Mouse (Mus musculus): ENCODE data around the gene Kdm1b.

The Kdm1b gene

GRCm38 (mm10) chr13:47112924-47113323, 69.6 kb downstream of the Kdm1b start:
- no peak for DNase-seq

DNA sequence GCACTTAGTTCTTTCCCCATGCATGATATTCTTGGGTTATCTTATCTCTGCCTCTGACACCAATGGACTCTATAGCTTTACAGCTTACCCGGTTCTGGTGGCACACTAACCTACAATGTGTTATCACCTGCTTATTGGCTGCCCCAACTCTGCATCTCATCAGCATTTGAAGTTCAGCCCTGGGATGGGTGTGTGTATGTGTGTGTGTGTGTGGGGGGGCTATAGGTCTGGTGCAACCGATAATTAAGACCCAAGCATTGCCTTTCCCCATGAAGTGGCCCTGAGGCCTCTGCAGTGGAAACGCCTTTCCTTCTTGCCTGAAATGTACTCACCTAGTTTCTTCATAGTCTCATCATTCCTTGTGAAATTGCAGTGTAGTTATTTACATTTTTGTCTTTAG, 72.7 kb downstream of the Kdm1b start:
- DNase-seq, result no peak

GRCm38 (mm10) chr13:47121333-47121889, 78.1 kb downstream of the Kdm1b start:
- DNase-seq, result no peak

DNA sequence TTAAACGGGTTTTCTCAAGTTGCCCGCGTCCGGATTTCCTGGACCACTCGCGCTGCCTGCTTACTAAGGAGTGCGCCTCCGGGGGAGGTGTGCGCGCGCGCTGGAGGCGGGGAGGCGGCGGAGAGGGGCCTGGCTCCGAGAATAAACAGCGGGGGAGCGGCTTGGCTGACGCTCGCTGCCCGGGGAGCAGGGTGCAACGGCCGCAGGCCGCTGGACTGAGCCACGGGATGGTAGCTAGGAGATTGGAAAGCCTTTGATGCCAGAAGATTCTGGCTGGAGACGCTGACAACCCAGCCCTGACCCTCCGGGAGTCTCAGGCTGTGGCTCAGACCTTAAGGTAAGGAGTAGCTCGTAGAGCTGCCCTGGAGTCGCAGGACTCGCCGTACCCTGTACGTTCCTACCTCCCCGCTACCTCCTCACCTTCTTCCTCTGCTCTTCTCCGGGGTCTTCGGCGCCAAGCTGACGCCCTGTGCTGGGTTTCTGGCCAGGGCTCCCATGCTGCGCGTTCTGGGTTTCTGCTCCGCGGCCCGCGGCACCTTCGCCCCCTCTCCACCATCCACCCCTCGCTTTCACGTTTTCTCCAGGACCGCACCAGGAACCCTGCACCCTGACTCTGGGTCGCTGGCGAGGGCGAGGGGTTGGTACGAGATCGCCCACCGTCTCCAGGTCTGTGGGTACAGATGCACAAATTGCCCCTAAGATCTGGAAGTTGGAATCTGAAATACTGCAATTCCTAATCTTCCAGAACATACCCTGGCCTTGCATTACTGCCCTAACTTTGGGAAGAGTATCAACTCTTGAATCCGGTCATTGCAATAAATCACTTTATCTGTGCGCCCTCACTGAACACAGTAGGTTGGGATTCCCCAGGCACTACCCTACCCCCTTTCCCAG, 79.5 kb downstream of the Kdm1b start, which contains the start of gene Rnf144b:
Rnf144b (plus strand) TSS at position 120 of the 894 bp plus-strand sequence.
- peak; percentile 12 to 14 for DNase-seq

DNA sequence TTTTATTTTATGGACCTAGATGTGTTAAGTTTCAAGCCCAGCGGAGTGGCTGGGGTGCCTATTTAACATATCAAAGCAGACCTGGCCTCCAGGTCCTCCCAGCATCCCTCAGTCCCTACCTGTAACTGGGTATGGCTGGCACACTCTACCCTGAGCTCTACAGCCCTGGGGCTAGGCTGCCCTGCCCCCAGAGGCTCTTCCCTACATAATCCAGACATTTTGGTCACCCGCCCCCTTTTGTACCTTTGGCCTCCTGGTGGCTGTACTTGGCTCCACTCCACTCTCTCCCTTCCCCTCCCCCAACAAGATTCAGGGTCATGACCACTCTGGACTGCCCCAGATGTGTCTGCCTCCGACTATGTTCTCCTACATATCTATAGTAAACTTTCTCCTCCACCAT, 81.2 kb downstream of the Kdm1b start:
- no peak for DNase-seq

DNA sequence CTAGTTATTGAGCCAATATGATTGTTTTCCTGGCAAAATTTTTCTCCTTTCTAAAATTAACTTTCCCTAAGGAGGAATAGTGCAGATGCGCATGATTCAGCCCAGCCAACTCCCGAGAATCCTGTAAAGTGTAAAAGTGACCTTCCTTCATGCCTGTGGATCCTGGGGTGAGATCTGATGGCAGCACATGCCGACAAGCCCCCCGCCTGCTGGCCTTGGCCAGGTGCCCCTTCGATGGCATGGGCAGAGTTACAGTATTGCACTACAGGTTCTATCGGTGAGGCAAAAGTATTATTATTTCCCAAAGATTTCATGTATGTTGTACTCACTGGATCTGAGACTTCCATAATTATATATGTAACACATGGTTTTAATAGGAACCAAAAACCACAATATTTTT, 81.7 kb downstream of the Kdm1b start:
- no peak for DNase-seq

GRCm38 (mm10) chr13:47125595-47125994, 82.3 kb downstream of the Kdm1b start:
- DNase-seq, result no peak

GRCm38 (mm10) chr13:47129090-47129489, 85.8 kb downstream of the Kdm1b start:
- no peak for DNase-seq

DNA sequence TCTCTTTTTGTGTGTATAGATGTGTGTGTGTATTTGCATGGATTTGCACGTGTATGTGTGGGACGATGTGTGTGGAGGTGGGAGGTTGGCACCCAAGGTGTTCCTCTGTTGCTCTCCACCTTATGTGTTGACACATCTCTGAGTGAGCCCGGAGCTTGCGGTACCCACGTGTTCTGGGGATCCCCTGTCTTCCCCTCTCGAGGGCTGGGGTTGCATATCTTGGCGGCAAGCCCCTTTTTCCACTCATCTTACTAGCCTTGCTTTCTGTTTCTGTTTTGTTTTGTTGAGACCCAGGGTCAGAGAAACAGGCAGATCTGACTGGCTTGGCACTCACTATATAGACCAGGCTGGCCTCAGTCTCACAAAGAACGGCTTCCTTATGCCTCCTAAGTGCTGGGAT, 89.8 kb downstream of the Kdm1b start:
- no peak for DNase-seq

DNA sequence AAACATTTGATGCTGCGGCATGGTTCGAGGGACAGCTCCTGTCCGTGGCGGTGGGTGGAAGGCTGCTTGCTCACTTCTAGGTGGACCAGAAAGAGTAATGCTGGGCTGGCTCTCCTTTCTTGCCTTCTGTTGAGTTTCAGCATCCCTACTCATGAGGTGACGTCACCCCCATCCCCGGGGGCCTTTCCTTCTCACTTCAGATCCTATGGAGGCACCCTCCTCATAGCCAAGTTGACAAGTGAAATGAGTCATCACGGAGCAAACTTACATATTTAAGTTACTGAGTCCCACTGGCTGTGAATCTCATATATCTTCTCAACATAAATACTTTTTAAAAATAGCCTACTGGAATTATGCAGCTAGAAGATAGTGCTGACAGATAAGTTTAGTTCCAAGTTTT, 91.5 kb downstream of the Kdm1b start:
- no peak for DNase-seq
